Mouse (Mus musculus): Measurements from ENCODE around the gene Mboat7. TPM values are rescaled to one million over a fixed set of nuclear protein-coding genes. Genes with fewer than 3 reads are reported as not detected.
A peak's percentile ranks its signal among the peaks of the same experiment; 100 is the strongest.
"Not testable (repeated sequence)": the region's sequence is repeated elsewhere in the genome, so short reads cannot be mapped to it uniquely, and the experiment has no call there.

The Mboat7 gene
- polyA plus RNA-seq, 1 experiment from 2014 or later, result 103 TPM

GRCm38 (mm10) chr7:3705911-3706310 lies 12.6 kb upstream of the Mboat7 start:
- Histone ChIP-seq H3K9ac (peak overlapping the region; percentile 73), H3K4me3 (peak overlapping the region; percentile 79), H3K4me1 (peaks cover 27% of the 10 kb centered on the region), H3K9me3 (no peaks in the 10 kb centered on the region), H3K27ac (no peak overlapping the region), H3K27me3 (replicated peaks) (no peaks in the 10 kb centered on the region), H3K36me3 (replicated peaks) (peaks cover 9% of the 10 kb centered on the region; the same call in 1 of the 2 replicates), H3K4me2 (peak overlapping the region; percentile 84)
- 33% methylated on average over 6 of the region's 6 CpGs for WGBS
- ATAC-seq (replicated peaks), result no peak

DNA sequence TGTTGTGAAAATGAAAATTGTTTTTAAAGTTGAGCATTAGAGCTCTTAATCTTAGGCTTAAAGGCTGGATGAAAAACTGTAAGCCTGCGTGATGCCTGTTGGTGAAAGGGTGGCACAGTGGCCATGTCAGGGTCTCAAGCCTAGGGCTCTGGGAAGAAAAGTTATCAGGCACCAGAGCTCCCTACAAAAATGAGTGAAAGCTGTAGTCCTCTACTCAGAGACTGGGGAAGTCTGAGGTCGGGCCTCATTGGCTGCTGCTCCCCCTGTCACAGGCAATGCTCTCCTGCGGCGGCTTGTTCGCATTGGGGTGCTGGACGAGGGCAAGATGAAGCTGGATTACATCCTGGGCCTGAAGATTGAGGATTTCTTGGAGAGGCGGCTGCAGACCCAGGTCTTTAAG lies 12.1 kb upstream of the Mboat7 start:
- not testable (repeated sequence) for H3K27ac ChIP-seq; ATAC-seq (replicated peaks); H3K9me3 ChIP-seq; H3K27me3 ChIP-seq (replicated peaks)
- H3K4me3 ChIP-seq, result peak overlapping the region; percentile 79
- peaks cover 10% of the 10 kb centered on the region; the same call in 1 of the 2 replicates for H3K36me3 ChIP-seq (replicated peaks)
- H3K9ac ChIP-seq, result peak overlapping the region; percentile 73
- peak overlapping the region; percentile 84 for H3K4me2 ChIP-seq
- H3K4me1 ChIP-seq, result peaks cover 27% of the 10 kb centered on the region
- WGBS, result 4% methylated on average over 7 of the region's 7 CpGs

DNA sequence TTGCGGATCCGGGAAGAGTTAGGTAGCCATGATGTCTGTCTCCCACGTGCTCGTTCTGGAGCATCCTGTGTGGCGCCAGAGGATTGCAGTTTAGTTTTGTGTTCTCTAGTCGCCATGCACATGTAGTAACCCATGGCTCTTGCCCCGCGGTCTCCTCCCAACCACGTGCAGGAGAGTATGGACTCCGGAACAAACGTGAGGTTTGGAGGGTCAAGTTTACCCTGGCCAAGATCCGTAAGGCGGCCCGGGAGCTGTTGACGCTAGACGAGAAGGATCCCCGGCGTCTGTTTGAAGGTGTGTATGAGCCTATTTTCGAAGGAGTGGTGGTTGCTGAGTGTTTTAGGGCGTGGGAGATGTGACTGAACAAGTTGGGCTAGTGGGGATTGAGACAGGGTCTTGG lies 11.2 kb upstream of the Mboat7 start:
- WGBS, result under 1% methylated on average over 20 of the region's 20 CpGs
- peak overlapping the region; percentile 79 for H3K4me3 ChIP-seq
- peak; percentile 73 for ATAC-seq (replicated peaks)
- peak overlapping the region; percentile 73 for H3K9ac ChIP-seq
- no peaks in the 10 kb centered on the region for H3K27me3 ChIP-seq (replicated peaks)
- H3K4me2 ChIP-seq, result peak overlapping the region; percentile 84
- peaks cover 14% of the 10 kb centered on the region for H3K36me3 ChIP-seq (replicated peaks)
- H3K27ac ChIP-seq, result peak overlapping the region; percentile 93
- H3K9me3 ChIP-seq, result no peaks in the 10 kb centered on the region
- H3K4me1 ChIP-seq, result peaks cover 27% of the 10 kb centered on the region

- H3K4me2 ChIP-seq, result peak within 1 kb of the TSS; percentile 84
- WGBS, result under 1% methylated on average over 42 of the region's 42 CpGs
- H3K9ac ChIP-seq, result peak within 1 kb of the TSS; percentile 73
- H3K4me1 ChIP-seq, result peaks cover 27% of the 10 kb centered on the region
- H3K27ac ChIP-seq, result peak within 1 kb of the TSS; percentile 93
- ATAC-seq (replicated peaks), result peak; percentile 95
- H3K4me3 ChIP-seq, result peak within 1 kb of the TSS; percentile 79
- H3K9me3 ChIP-seq, result no peaks in the 10 kb centered on the region
- no peaks in the 10 kb centered on the region for H3K27me3 ChIP-seq (replicated peaks)
- peaks cover 18% of the 10 kb centered on the region for H3K36me3 ChIP-seq (replicated peaks)
These were observed 10.6 kb upstream of the Mboat7 start, which contains the start of gene Rps9 for GRCm38 (mm10) chr7:3703879-3704441. Gene Rps9, plus strand, starts transcription at chr7:3703993.

DNA sequence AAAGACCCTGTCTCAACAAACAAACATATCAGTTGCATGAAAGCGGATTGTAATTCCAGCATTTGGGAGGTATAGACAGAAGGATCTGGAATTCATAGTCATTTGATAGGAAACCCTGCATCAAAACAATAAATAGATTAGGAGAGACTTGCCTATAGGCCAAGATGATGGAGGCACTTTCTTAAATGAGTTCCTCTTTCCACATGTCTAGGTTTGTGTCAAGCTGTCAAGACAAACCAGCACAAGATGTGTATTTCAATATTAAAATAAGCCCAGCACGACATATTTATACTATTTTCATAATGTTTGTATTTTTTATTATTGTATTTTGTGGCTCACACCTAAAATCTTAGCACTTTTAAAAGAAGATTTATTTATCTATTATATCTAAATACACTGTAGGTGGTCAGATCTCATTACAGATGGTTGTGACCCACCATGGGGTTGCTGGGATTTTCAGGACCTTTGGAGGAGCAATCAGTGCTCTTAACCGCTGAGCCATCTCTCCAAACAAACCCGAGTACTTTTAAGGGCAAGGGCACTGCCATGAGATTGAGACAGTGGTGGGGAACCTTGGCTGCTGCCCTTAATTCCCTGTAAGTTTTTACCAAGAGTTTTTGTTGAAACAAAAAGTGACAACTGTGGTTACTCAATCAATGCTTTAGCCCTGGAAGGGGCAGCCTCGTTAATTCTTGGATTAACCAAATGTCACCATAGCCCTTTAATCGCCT lies 10.0 kb upstream of the Mboat7 start:
- no peaks in the 10 kb centered on the region for H3K27me3 ChIP-seq (replicated peaks)
- WGBS, result 19% methylated on average over 6 of the region's 6 CpGs
- H3K27ac ChIP-seq, result peak overlapping the region; percentile 93
- H3K36me3 ChIP-seq (replicated peaks), result peaks cover 22% of the 10 kb centered on the region
- peak; percentile 58 for ATAC-seq (replicated peaks)
- peak overlapping the region; percentile 79 for H3K4me3 ChIP-seq
- peak overlapping the region; percentile 84 for H3K4me2 ChIP-seq
- peak overlapping the region; percentile 27; the same call in 1 of the 2 replicates for H3K9ac ChIP-seq
- H3K4me1 ChIP-seq, result peaks cover 27% of the 10 kb centered on the region
- no peaks in the 10 kb centered on the region for H3K9me3 ChIP-seq

DNA sequence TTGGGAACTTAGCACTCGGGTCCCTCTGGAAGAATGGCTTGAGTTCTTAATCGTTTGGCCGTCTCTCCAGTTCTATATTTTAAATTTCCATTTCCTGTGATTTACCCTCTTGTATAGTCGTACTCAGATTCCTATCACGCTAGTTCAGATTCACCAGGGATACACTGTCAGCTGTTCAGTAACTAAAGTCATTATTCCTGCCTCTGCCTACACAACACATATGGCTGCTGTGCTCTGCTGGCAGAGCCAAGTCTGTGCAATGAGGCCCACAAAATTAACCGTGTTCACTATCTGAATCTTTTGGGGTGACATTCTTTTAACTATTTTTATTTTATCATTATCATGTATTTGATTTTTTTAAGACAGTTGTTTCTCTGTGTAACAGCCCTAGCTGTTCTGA lies 5.1 kb upstream of the Mboat7 start:
- peaks cover 32% of the 10 kb centered on the region for H3K36me3 ChIP-seq (replicated peaks)
- peaks cover 18% of the 10 kb centered on the region for H3K4me1 ChIP-seq
- 97% methylated on average over 6 of the region's 6 CpGs for WGBS
- no peak overlapping the region for H3K4me2 ChIP-seq
- H3K4me3 ChIP-seq, result no peak overlapping the region
- H3K9ac ChIP-seq, result no peak overlapping the region
- no peak for ATAC-seq (replicated peaks)
- H3K27ac ChIP-seq, result no peak overlapping the region
- no peaks in the 10 kb centered on the region for H3K9me3 ChIP-seq
- H3K27me3 ChIP-seq (replicated peaks), result no peaks in the 10 kb centered on the region

DNA sequence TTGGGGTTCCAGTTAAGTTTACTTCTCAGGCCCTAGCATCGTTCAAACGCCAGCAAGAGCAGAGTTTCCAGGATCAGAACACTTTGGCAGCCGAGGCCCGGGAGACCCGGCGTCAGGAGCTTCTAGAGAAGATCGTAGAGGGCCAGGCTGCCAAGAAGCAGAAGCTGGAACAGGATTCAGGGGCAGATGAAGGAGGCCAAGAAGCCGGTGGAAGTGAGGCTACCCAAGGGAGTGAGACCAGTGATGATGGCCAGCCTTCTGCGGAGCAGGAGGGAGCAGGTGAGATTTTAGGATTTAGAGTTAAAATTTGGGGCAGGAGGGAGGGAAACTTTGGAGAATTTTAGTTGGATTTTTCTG lies 1.6 kb upstream of the Mboat7 start:
- Histone ChIP-seq H3K27ac (peak overlapping the region; percentile 96), H3K4me1 (peaks cover 27% of the 10 kb centered on the region), H3K4me2 (peak overlapping the region; percentile 85), H3K4me3 (peak overlapping the region; percentile 91), H3K9ac (peak overlapping the region; percentile 96), H3K36me3 (replicated peaks) (peaks cover 23% of the 10 kb centered on the region)
- H3K9me3 ChIP-seq; ATAC-seq (replicated peaks); H3K27me3 ChIP-seq (replicated peaks): not testable (repeated sequence)
- 6% methylated on average over 9 of the region's 9 CpGs for WGBS

GRCm38 (mm10) chr7:3694076-3694948 lies 989 bp upstream of the Mboat7 start:
- H3K27ac ChIP-seq, result peak overlapping the region; percentile 96
- no peaks in the 10 kb centered on the region for H3K27me3 ChIP-seq (replicated peaks)
- peak; percentile 40 for ATAC-seq (replicated peaks)
- peak overlapping the region; percentile 91 for H3K4me3 ChIP-seq
- under 1% methylated on average over 53 of the region's 55 CpGs for WGBS
- peak overlapping the region; percentile 96 for H3K9ac ChIP-seq
- H3K9me3 ChIP-seq, result no peaks in the 10 kb centered on the region
- H3K36me3 ChIP-seq (replicated peaks), result peaks cover 22% of the 10 kb centered on the region; the same call in 1 of the 2 replicates
- H3K4me1 ChIP-seq, result peaks cover 27% of the 10 kb centered on the region
- H3K4me2 ChIP-seq, result peak overlapping the region; percentile 85

- H3K4me1 ChIP-seq, result peaks cover 27% of the 10 kb centered on the region
- ATAC-seq (replicated peaks), result no peak; the same call in 1 of the 2 replicates
- 0% methylated on average over 18 of the region's 18 CpGs for WGBS
- no peaks in the 10 kb centered on the region for H3K9me3 ChIP-seq
- peaks cover 17% of the 10 kb centered on the region; the same call in 1 of the 2 replicates for H3K36me3 ChIP-seq (replicated peaks)
- peak overlapping the region; percentile 91 for H3K4me3 ChIP-seq
- no peaks in the 10 kb centered on the region for H3K27me3 ChIP-seq (replicated peaks)
- H3K4me2 ChIP-seq, result peak overlapping the region; percentile 85
- peak overlapping the region; percentile 96 for H3K9ac ChIP-seq
- peak overlapping the region; percentile 96 for H3K27ac ChIP-seq
These were observed 419 bp upstream of the Mboat7 start for GRCm38 (mm10) chr7:3693809-3694075.

GRCm38 (mm10) chr7:3692382-3692986 lies 839 bp downstream of the Mboat7 start, which contains the start of gene Tsen34:
Gene Tsen34, plus strand, starts transcription at chr7:3692863.
- peak; percentile 79 for ATAC-seq (replicated peaks)
- Histone ChIP-seq H3K4me2 (peak within 1 kb of the TSS; percentile 85), H3K4me1 (peaks cover 27% of the 10 kb centered on the region), H3K9ac (peak within 1 kb of the TSS; percentile 96), H3K27me3 (replicated peaks) (no peaks in the 10 kb centered on the region), H3K27ac (peak within 1 kb of the TSS; percentile 96), H3K9me3 (no peaks in the 10 kb centered on the region), H3K36me3 (replicated peaks) (peaks cover 8% of the 10 kb centered on the region; the same call in 1 of the 2 replicates), H3K4me3 (peak within 1 kb of the TSS; percentile 91)
- WGBS, result under 1% methylated on average over 49 of the region's 49 CpGs

DNA sequence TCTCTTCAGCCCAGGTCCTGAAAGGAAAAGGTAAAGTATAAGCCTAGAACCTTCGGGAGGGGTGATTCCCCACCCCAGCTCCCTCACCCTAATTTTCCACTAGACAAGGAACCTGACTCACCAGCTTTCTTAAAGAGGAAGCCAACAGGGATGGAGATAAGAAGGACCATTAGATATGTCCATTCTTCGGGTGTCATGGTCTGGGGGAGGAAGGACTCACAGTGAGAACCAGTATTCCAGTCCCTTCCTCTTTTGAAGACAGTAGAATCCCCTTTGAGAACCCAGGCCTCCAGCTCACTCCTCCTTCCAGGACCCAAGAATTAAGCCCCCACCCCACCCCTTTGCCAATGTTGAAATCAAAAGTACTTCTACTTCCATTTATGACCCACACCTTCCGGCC lies 1.4 kb downstream of the Mboat7 start:
- H3K36me3 ChIP-seq (replicated peaks), result peaks cover 5% of the 10 kb centered on the region; the same call in 1 of the 2 replicates
- H3K9me3 ChIP-seq, result no peaks in the 10 kb centered on the region
- WGBS, result 33% methylated on average over 3 of the region's 3 CpGs
- no peaks in the 10 kb centered on the region for H3K27me3 ChIP-seq (replicated peaks)
- H3K4me2 ChIP-seq, result peak overlapping the region; percentile 85
- peak overlapping the region; percentile 96 for H3K9ac ChIP-seq
- H3K27ac ChIP-seq, result peak overlapping the region; percentile 96
- H3K4me1 ChIP-seq, result peaks cover 27% of the 10 kb centered on the region
- ATAC-seq (replicated peaks), result no peak
- peak overlapping the region; percentile 91 for H3K4me3 ChIP-seq
